Mouse (Mus musculus) cerebellum, postnatal 4 days (tissue): ENCODE measurements around the gene 2210011C24Rik.
"Not testable (repeated sequence)": the region's sequence is repeated elsewhere in the genome, so short reads cannot be mapped to it uniquely, and the experiment has no call there.

ENCODE experiments used
- DNase-seq, 2 experiments: peaks; one replicate each; pipeline ENCODE4 v3.0.0; 2022; ENCODE audit warnings: low spot score in 2 of 2, mixed read lengths in 1 of 2

Gene 2210011C24Rik

GRCm38 (mm10) chr8:84021096-84021495, 9.1 kb upstream of the 2210011C24Rik start, which contains the start of gene Palm3:
TSS of gene Palm3 (plus strand) at chr8:84021471.
- no peak for DNase-seq

- no peak for DNase-seq
Measured at GRCm38 (mm10) chr8:84019738-84020137, 7.8 kb upstream of the 2210011C24Rik start.

- no peak for DNase-seq
Measured at GRCm38 (mm10) chr8:84015833-84016232, 3.9 kb upstream of the 2210011C24Rik start.

GRCm38 (mm10) chr8:84012499-84013165, 661 bp upstream of the 2210011C24Rik start:
- no peak for DNase-seq

GRCm38 (mm10) chr8:84010625-84011611, 1.1 kb downstream of the 2210011C24Rik start:
- DNase-seq = peak; percentile 59 to 71

GRCm38 (mm10) chr8:84009876-84010275, 2.1 kb downstream of the 2210011C24Rik start:
- DNase-seq = peak; percentile 83 to 89

- DNase-seq = no peak
Measured at GRCm38 (mm10) chr8:84008362-84008761, 3.6 kb downstream of the 2210011C24Rik start.

- not testable (repeated sequence) for DNase-seq
Measured at GRCm38 (mm10) chr8:84005502-84005901, 6.5 kb downstream of the 2210011C24Rik start.

GRCm38 (mm10) chr8:84004533-84005201, 7.3 kb downstream of the 2210011C24Rik start:
- peak; percentile 83 to 87 for DNase-seq

- no peak for DNase-seq
Measured at GRCm38 (mm10) chr8:84003612-84004246, 8.2 kb downstream of the 2210011C24Rik start.

- DNase-seq = no peak
Measured at GRCm38 (mm10) chr8:84002957-84003611, 8.9 kb downstream of the 2210011C24Rik start.

GRCm38 (mm10) chr8:84001281-84002000, 10.5 kb downstream of the 2210011C24Rik start, which contains the start of gene 1700067K01Rik:
TSS of gene 1700067K01Rik (plus strand) at chr8:84001502.
- DNase-seq = no peak

- DNase-seq = no peak
Measured at GRCm38 (mm10) chr8:83999825-84000224, 12.1 kb downstream of the 2210011C24Rik start.

- DNase-seq = no peak
Measured at GRCm38 (mm10) chr8:83999057-83999705, 12.8 kb downstream of the 2210011C24Rik start.

GRCm38 (mm10) chr8:83998231-83999056, 13.5 kb downstream of the 2210011C24Rik start:
- peak in 1 of 2 experiments; percentile 58 for DNase-seq

- DNase-seq = peak in 1 of 2 experiments; percentile 51
Measured at GRCm38 (mm10) chr8:83997511-83998141, 14.3 kb downstream of the 2210011C24Rik start, which contains the start of gene Samd1. TSS of gene Samd1 (plus strand) at chr8:83997672.

GRCm38 (mm10) chr8:83996567-83997505, 15.1 kb downstream of the 2210011C24Rik start:
- DNase-seq = peak; percentile 56 to 74
